Mouse (Mus musculus) hindbrain, embryonic 14.5 days (tissue): ENCODE measurements at regions not wholly inside any gene's neighbourhood (a gene's known extent, or its start where the extent isn't known, plus 50 kb on each side); places are given as distances from the start of the nearest gene placed in this dataset.

Experiments
- ATAC-seq: fragments of 200-750 bp; cut with Nextera tagmentation; 2 replicates; pipeline ENCODE4 v1.8.0; 2017; ENCODE audit warnings: moderate number of reproducible peaks, mild to moderate bottlenecking, moderate TSS enrichment, moderate library complexity; ENCODE audit not compliant: low FRiP score
- DNase-seq: peaks from one replicate; pipeline ENCODE4 v3.0.0-alpha.2; 2015; ENCODE audit warnings: low spot score
- H3K27ac ChIP-seq: fragments of 300-500 bp; sonication (generic); 2 replicates; pipeline ENCODE4 v1.5.1; 2014; ENCODE audit warnings: mild to moderate bottlenecking, moderate library complexity
- H3K27me3 ChIP-seq: fragments of 300-500 bp; sonication (generic); 2 replicates; pipeline ENCODE4 v1.6.1; 2014; ENCODE audit warnings: mild to moderate bottlenecking, low read length, mixed read lengths; ENCODE audit not compliant: control insufficient read depth, insufficient read depth
- H3K36me3 ChIP-seq: fragments of 300-500 bp; sonication (generic); replicated peaks from 2 replicates; pipeline ENCODE4 v1.6.1; 2014; ENCODE audit not compliant: control insufficient read depth, insufficient read depth
- H3K4me1 ChIP-seq: fragments of 300-500 bp; sonication (generic); replicated peaks from 2 replicates; pipeline ENCODE4 v1.6.1; 2014; ENCODE audit warnings: antibody characterized with exemption, low read length, mixed read lengths; ENCODE audit not compliant: control insufficient read depth, insufficient read depth
- H3K4me2 ChIP-seq: fragments of 300-500 bp; sonication (generic); replicated peaks from 2 replicates; pipeline ENCODE4 v1.6.1; 2014; ENCODE audit warnings: mild to moderate bottlenecking, moderate library complexity
- H3K4me3 ChIP-seq: fragments of 300-500 bp; sonication (generic); replicated peaks from 2 replicates; pipeline ENCODE4 v1.5.1; 2014; ENCODE audit warnings: mild to moderate bottlenecking, low read length
- H3K9ac ChIP-seq: fragments of 300-500 bp; sonication (generic); 2 replicates; pipeline ENCODE4 v1.6.1; 2014
- H3K9me3 ChIP-seq: fragments of 300-500 bp; sonication (generic); 2 replicates; pipeline ENCODE4 v1.6.1; 2016; ENCODE audit warnings: low read length; ENCODE audit not compliant: control insufficient read depth
- WGBS: fragments of 180-500 bp; shearing (Covaris S2); extraction: QIAGEN DNeasy Blood & Tissue Kit; methylation state at CpG from one replicate; pipeline ENCODE4 v1.1.7; 2014; 5-methylcytosine and 5-hydroxymethylcytosine counted together

DNA sequence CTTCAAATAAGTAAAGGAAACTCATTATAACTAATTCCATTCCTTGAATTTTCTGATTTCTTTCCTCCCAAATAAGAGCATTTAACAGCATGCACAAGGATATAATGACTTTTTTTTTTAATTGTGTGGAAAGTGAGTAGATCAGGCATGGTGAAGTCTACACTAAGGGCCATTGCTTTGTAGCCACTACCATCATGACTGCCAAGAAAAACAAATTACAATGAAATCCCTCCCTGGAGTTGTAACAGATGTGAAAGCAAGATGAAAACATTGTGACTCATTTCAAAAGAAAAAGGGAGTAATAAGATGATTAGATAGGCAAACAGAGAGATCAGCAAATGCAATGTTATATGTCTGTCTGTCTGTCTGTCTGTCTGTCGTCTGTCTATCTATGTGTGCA, 106.6 kb downstream of the Arl4a start:
- Histone ChIP-seq H3K9me3 (no peaks in the 10 kb centered on the region), H3K27me3 (no peaks in the 10 kb centered on the region), H3K4me3 (no peak overlapping the region), H3K4me2 (no peak overlapping the region), H3K36me3 (no peaks in the 10 kb centered on the region), H3K27ac (no peak overlapping the region), H3K9ac (no peak overlapping the region), H3K4me1 (no peaks in the 10 kb centered on the region)
- DNase-seq: no peak
- WGBS: 85% methylated on average over 1 of the region's 1 CpGs
- no peak for ATAC-seq

DNA sequence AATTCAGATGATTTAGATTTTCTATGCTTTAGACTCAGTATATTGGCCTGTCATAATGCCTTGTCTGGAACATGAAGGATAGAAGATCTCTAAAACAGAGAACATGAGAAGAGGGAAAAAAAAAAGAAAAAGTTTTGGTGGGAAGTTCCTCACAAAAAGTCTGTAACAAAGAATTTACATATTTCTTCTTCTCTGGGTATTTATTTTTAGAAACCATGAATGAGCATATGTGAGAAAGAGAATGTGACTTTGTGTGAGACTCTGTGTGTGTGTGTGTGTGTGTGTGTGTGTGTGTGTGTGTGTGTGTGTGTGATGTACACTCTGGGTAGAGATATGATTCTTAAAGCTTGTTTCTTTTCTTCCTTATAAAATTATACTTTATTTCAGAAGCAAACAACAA, 109.9 kb downstream of the Arl4a start:
- Histone ChIP-seq H3K9ac (no peak overlapping the region), H3K36me3 (no peaks in the 10 kb centered on the region), H3K4me2 (no peak overlapping the region), H3K4me3 (no peak overlapping the region), H3K27ac (no peak overlapping the region), H3K9me3 (no peaks in the 10 kb centered on the region), H3K4me1 (no peaks in the 10 kb centered on the region), H3K27me3 (no peaks in the 10 kb centered on the region)
- ATAC-seq (no peak), DNase-seq (no peak)

- no peaks in the 10 kb centered on the region for H3K27me3 ChIP-seq
- no peak overlapping the region for H3K4me3 ChIP-seq
- no peak for ATAC-seq
Observed at GRCm38 (mm10) chr12:39927014-39927413, 110.8 kb downstream of the Arl4a start.

GRCm38 (mm10) chr12:39921481-39921880, 116.3 kb downstream of the Arl4a start:
- Histone ChIP-seq H3K27ac (no peak overlapping the region), H3K27me3 (no peaks in the 10 kb centered on the region), H3K4me2 (no peak overlapping the region), H3K9me3 (no peaks in the 10 kb centered on the region), H3K4me3 (no peak overlapping the region), H3K36me3 (no peaks in the 10 kb centered on the region), H3K4me1 (0 out of 2 replicates have a peak, but pooled peaks cover 3% of the 10 kb centered on the region), H3K9ac (no peak overlapping the region)
- DNase-seq (no peak), ATAC-seq (no peak)
- WGBS: 81% methylated on average over 3 of the region's 3 CpGs

More at GRCm38 (mm10) chr12:39927014-39927413, 110.8 kb downstream of the Arl4a start:
- Histone ChIP-seq H3K4me1 (no peaks in the 10 kb centered on the region), H3K9me3 (no peaks in the 10 kb centered on the region), H3K9ac (no peak overlapping the region), H3K27ac (no peak overlapping the region), H3K4me2 (no peak overlapping the region), H3K36me3 (no peaks in the 10 kb centered on the region)
- 90% methylated on average over 8 of the region's 8 CpGs for WGBS
- DNase-seq: no peak

GRCm38 (mm10) chr12:39920466-39920913, 117.3 kb downstream of the Arl4a start:
- H3K9me3 ChIP-seq: no peaks in the 10 kb centered on the region
- DNase-seq (peak; percentile 73), ATAC-seq (peak; percentile 94)
- 0 out of 2 replicates have a peak, but pooled peaks cover 3% of the 10 kb centered on the region for H3K4me1 ChIP-seq
- H3K4me2 ChIP-seq: peak overlapping the region; percentile 3; the same call in 1 of the 2 replicates
- no peak overlapping the region for H3K4me3 ChIP-seq
- 7% methylated on average over 8 of the region's 8 CpGs for WGBS
- H3K9ac ChIP-seq: no peak overlapping the region
- H3K27ac ChIP-seq: no peak overlapping the region; the same call in 1 of the 2 replicates
- H3K27me3 ChIP-seq: no peaks in the 10 kb centered on the region
- H3K36me3 ChIP-seq: no peaks in the 10 kb centered on the region

DNA sequence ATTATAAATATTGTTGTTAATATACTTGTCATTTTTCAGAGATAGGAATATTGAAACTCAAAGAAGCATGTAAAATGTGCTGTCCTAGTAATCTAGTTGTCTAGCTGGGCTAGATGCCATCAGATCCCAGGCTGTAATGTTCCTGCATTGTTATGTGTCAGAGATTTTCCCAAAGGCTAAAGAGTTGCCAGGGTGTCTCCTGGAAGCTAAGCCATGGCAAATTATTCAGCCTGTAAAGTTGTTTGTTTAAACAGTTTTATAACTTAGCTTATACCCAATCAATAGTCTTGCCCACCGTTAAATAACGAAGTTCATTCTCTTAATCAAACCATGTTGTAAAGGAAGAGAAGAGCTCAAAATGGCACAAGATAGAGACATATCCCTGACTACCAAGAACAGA, 117.9 kb downstream of the Arl4a start:
- Histone ChIP-seq H3K9me3 (no peaks in the 10 kb centered on the region), H3K4me2 (no peak overlapping the region), H3K9ac (no peak overlapping the region), H3K27ac (no peak overlapping the region; the same call in 1 of the 2 replicates), H3K27me3 (no peaks in the 10 kb centered on the region), H3K36me3 (no peaks in the 10 kb centered on the region), H3K4me3 (no peak overlapping the region), H3K4me1 (0 out of 2 replicates have a peak, but pooled peaks cover 3% of the 10 kb centered on the region)
- 73% methylated on average over 2 of the region's 2 CpGs for WGBS
- ATAC-seq (no peak), DNase-seq (no peak)

- Histone ChIP-seq H3K36me3 (no peaks in the 10 kb centered on the region), H3K4me2 (no peak overlapping the region), H3K4me1 (0 out of 2 replicates have a peak, but pooled peaks cover 3% of the 10 kb centered on the region), H3K9ac (no peak overlapping the region), H3K27ac (no peak overlapping the region), H3K27me3 (no peaks in the 10 kb centered on the region), H3K4me3 (no peak overlapping the region), H3K9me3 (no peaks in the 10 kb centered on the region)
- DNase-seq: no peak
- no peak for ATAC-seq
- WGBS: 33% methylated on average over 5 of the region's 5 CpGs
Observed at GRCm38 (mm10) chr12:39888493-39888892, 149.3 kb downstream of the Arl4a start.

DNA sequence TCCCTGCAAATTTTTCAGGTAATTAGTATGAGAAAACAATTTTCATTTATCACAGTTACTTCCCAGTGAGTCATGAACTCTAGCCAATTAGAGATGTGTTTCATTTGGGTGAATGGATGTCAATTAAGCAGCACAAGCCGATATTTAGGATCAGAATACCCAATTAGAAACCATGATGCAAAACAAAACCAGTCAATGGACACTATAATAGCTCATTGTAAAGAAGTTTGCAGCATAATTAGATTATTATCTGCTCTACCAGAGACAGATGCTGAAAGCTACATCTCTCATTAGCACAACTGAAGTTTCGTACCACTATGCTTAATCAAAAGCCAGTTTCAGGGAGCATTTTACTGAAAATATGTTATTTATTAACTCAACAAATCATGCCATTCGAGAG, 152.5 kb downstream of the Arl4a start:
- no peak overlapping the region for H3K4me2 ChIP-seq
- H3K27ac ChIP-seq: no peak overlapping the region
- no peak overlapping the region for H3K9ac ChIP-seq
- H3K9me3 ChIP-seq: no peaks in the 10 kb centered on the region
- H3K4me3 ChIP-seq: no peak overlapping the region
- ATAC-seq (no peak), DNase-seq (no peak)
- H3K27me3 ChIP-seq: no peaks in the 10 kb centered on the region
- 0 out of 2 replicates have a peak, but pooled peaks cover 3% of the 10 kb centered on the region for H3K4me1 ChIP-seq
- 35% methylated on average over 3 of the region's 3 CpGs for WGBS
- H3K36me3 ChIP-seq: no peaks in the 10 kb centered on the region

DNA sequence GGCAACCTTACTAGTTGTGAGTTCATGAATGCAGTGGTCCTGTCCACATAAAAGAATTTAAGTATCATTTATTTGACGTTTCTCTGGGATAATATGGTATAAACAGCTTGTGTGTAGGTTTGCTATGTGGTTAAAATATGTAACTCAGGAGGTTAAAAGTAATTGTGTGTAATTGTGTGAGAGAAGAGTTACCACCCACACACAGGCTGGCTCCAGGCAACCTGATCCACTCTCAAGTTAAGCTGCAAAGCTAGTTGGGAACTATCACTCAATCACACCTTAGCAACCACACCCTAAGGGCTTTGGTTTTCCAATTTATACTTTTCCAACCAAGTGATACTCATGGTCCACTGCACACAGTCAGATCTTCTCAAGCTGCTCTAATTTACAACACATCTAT, 157.5 kb downstream of the Arl4a start:
- no peak for ATAC-seq
- Histone ChIP-seq H3K9me3 (no peaks in the 10 kb centered on the region), H3K9ac (no peak overlapping the region), H3K27ac (no peak overlapping the region), H3K4me3 (no peak overlapping the region), H3K27me3 (no peaks in the 10 kb centered on the region), H3K4me2 (no peak overlapping the region), H3K36me3 (no peaks in the 10 kb centered on the region), H3K4me1 (no peaks in the 10 kb centered on the region)
- no peak for DNase-seq
- WGBS: 91% methylated on average over 1 of the region's 1 CpGs

GRCm38 (mm10) chr12:39873917-39874316, 163.9 kb downstream of the Arl4a start:
- 95% methylated on average over 6 of the region's 6 CpGs for WGBS
- no peak overlapping the region for H3K9ac ChIP-seq
- no peaks in the 10 kb centered on the region for H3K36me3 ChIP-seq
- no peak overlapping the region for H3K27ac ChIP-seq
- H3K27me3 ChIP-seq: no peaks in the 10 kb centered on the region
- ATAC-seq: no peak
- H3K4me3 ChIP-seq: no peak overlapping the region
- no peaks in the 10 kb centered on the region for H3K4me1 ChIP-seq
- H3K4me2 ChIP-seq: no peak overlapping the region
- DNase-seq: no peak
- H3K9me3 ChIP-seq: no peaks in the 10 kb centered on the region
